Mouse (Mus musculus) adrenal gland, adult (tissue): Measurements from ENCODE around the gene Slc5a5.

ENCODE experiments used
- DNase-seq, 2 experiments: peaks; one replicate each; pipeline ENCODE4 v3.0.0; 2022 to 2023; ENCODE audit warnings: low spot score in 1 of 2; ENCODE audit not compliant: inconsistent age in 2 of 2

Slc5a5 gene

DNA sequence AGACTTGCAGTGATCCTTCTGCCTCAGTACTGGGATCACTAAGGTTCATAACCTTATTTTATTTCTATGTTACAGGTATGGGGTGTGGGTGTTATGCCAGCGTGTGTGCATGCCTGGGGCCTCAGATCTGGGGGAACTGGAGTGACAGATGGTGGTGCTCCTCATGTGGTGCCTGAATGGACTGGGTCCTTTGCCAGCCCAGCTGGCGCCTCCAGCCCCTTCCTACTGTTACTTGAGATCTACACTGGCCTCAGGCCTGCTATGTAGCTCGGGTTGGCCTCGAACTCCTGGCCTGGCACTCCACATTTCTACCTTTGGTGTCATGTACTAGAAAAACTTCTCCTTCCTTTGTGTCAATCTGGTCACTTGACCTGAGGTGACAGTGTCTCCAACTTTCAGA is 8.4 kb downstream of the Slc5a5 start:
- no peak for DNase-seq

DNA sequence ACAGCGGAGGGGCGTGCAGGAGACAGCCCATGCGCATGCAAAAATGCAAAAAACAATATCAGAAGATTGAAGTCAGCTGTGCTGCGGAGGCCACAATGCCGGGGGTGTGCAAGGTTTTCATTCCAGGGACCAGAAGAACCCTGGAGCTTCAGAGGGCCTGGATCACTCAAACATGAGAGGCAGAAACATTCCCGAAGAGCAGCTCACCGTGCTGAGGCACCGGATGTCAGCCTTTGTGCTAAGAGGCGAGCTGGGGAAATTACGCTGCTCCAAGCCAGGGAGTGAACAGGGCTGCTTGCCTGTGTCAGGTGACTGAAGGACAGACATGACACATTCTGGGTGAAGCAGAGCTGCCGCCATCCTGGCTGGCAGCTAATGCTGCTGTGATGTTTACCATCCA is 12.0 kb downstream of the Slc5a5 start:
- DNase-seq, result peak in 1 of 2 experiments; percentile 34

DNA sequence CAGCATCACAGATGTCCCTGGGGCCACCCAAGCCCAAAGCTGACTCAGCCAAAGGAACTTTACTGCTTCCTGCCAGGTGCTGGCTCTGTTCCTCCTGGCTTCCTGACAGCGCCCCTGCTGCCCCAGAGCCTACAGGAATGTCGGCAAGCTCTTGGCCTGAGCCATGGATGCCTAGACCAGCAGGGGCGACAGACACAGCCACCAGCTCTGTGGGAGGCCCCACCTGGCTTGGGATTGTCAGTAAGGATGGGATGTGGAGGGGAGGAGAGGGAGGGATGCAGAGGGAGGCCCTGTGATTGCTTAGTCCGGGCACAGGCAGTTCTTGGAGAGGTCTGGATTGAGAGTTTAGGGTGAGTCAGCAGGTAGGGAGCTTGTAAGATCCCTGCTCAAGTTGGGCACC is 12.4 kb downstream of the Slc5a5 start:
- DNase-seq, result peak; percentile 42 to 58

DNA sequence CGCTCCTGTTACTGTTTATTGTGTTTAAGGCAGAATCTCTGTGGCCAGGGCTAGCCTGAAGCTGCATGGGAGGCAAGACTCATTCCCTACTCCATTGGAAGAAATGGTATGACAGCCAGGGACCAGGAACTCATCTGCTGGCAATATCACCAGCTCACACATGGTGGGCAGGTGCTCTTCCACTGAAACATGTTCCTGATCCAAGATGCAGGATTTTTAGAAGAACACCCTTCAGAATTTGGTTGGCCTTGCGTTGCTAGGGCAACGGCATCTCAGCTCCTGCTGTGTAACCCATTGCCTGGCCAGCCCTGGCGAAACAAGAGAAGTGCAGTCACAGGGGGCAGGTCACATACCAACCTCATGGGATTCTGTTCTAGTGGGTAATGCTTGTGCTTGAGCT is 13.1 kb downstream of the Slc5a5 start:
- DNase-seq, result no peak

DNA sequence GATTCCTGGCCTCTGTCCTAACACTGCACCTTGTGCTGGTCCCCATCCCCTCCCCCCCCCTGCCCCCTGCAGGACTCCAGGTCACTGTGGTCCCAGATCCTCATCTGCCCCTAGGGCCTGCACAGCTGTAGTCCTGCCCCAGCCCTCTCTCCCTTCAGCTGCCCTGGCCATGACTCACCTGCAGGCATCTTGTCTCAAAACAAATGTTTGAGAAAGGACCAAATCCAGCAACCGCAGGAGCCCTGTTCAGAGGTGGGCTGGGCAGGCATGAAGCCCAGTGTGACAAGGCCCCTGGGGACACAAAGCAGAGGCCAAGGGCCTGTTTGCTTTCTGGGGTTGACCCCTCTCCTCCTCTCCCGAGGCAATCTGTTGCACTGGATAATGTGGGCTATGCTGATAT is 14.4 kb downstream of the Slc5a5 start:
- no peak for DNase-seq

DNA sequence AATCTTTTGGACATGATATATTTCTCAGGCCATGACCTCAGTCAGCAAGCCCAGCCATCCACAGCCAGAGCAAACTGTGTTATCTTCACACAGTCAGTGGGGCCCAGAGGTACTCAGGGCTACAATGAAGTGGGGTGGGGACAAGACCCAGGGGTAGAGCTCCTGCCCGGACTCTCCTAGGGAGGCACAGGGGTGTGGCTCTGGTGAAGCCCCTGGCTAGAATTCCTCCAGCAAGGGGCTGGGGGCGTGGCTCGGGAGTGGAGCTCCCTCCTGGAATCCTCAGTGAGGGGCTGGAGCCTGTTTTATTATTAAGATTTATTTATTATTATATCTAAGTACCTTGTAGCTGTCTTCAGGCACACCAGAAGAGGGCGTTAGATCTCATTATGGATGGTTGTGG is 16.2 kb downstream of the Slc5a5 start:
- peak in 1 of 2 experiments; percentile 20 for DNase-seq

DNA sequence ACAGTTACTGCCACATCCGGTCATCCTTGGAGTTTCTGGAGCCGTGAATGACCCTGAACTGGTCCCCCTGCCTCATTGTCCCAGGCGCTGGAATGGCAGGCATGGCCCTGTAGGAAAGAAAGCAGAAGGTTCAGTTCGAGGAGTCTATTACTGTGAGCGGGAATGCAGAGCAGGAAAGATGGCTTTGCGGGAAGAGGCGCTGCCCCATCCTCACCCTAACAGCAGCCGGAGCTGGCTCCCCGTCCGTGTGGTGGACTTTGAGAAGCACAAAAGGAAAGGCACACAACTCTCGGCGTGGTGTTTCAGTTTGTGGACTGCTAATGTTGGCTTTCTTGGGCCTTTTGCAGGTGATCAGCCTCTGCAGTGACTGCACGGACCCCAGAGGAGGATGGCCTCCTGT is 18.1 kb downstream of the Slc5a5 start:
- DNase-seq, result peak in 1 of 2 experiments; percentile 47

- DNase-seq, result peak; percentile 96 to 99
These were observed 19.1 kb downstream of the Slc5a5 start, which contains the start of gene Ccdc124 for GRCm38 (mm10) chr8:70873364-70873985. TSS of gene Ccdc124 (minus strand) at chr8:70873935.

GRCm38 (mm10) chr8:70872643-70873363 is 19.8 kb downstream of the Slc5a5 start:
- no peak for DNase-seq

GRCm38 (mm10) chr8:70871195-70871807 is 21.3 kb downstream of the Slc5a5 start:
- DNase-seq, result no peak

- peak; percentile 80 to 91 for DNase-seq
These were observed 22.9 kb downstream of the Slc5a5 start for GRCm38 (mm10) chr8:70869601-70870041.

GRCm38 (mm10) chr8:70869199-70869571 is 23.4 kb downstream of the Slc5a5 start:
- DNase-seq, result no peak

DNA sequence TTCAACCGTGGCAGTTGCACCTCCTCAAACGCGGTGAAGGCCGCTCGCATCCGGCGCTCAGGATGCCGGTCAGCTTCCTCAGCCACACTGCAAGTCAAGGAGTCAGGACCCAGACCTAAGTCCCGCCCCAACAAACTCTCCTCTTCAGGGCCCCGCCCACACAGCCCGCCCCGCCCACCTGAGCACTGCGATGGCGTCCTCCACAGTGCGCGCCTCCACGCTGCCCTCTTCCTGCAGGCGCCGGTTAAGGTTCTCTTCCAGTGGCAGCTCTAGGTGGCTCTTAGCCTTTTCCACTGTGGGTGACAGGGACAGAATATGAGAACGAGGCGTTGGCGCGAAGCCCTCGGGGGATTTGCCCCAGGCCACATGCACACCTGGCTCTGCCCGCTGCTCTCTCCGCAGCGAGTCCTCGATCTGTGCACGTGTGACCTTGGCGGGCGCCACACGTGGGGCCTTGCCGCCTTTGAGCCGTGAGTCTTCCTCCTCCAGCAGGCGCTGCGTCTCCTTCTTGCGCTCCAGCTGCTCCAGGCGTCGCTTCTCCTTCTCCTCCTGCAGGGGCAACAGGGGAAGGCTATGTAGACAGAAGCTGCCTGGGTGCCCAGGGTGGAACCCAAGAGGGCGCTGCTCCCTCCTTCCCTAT is 23.9 kb downstream of the Slc5a5 start:
- peak; percentile 61 to 80 for DNase-seq

DNA sequence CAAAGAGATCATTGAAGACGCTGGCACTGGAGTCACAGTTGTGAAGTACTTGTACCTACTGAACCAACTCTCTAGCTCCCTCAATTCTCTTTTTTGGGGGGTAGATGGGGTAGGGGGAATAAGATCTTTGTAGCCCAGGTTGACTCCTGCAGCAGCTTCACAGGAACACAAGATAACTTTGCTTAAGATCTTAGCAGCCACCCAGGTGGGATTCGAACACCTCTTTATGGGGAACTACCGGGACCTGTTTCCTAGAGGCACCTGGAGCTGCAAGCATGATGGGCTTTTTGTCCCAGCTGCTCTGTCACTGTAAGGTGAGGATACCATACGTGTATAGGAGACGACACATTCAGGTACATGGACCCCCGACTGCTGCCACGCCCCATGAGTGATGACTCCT is 26.0 kb downstream of the Slc5a5 start:
- no peak for DNase-seq

DNA sequence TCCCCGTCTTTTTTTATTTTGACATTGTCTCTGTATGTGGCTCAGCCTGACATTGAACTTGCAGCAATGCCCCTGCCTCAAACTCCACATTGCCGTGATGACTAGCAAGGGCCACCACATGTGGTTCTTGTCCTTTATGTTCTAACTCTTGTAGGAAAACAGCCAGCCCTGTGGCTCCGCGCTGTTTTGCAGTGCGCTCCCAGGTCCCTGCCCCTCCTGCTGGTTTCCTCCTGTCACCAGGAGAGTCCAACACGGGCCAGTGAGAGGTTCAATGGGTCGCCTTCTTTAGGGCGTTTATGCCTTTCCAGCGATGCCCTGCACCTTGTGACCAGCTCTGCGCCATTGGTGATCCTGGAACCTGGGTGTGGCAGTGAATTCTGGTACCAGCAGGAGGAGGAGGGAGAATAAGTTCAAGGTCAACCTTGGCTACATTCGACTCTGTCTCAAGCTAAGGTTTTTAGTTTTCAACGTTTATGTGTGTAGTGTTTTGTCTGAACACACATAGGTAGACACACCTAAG is 26.5 kb downstream of the Slc5a5 start:
- DNase-seq, result no peak

GRCm38 (mm10) chr8:70865350-70866000 is 27.1 kb downstream of the Slc5a5 start:
- DNase-seq, result peak; percentile 99 to 100

GRCm38 (mm10) chr8:70864712-70865221 is 27.8 kb downstream of the Slc5a5 start:
- DNase-seq, result peak; percentile 61 to 84

DNA sequence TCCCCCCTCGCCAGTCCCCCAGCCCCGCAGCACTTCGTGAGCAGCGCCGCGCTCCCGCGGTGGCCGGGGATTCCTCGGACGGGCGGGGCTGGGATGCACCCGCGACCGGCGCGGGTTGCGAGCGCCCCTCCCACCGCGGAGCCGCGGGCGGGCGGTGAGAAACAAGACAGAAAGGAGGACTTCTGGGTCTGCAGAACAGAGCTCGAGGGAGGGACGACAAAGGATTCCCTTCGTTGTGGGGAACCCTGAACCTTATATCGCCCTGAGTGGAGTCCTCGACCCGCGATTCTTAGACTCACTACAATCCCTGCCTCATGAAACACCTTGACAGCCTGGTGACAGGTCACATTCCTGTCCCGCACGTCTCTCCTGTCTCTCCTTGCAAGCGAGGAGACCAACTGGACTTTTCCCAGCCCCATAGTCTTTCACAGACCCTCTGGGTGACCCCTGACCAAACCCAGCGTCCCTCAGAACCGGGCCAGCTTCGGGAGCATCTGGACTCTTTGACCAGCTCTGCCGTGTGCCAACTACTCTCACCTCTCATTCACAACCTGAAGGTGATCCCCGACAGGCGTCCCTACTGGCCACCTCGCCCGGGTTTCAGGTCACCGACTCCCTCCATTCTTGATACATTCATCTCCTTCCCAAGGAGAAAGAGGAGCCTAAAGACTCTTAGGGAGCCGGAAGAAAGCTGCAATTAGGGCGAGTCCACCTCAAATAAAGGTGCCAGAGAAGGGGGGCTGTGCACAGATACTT is 28.4 kb downstream of the Slc5a5 start:
- peak in 1 of 2 experiments; percentile 54 for DNase-seq

GRCm38 (mm10) chr8:70862824-70863641 is 29.5 kb downstream of the Slc5a5 start, which contains the start of gene Kcnn1:
TSS of gene Kcnn1 (minus strand) at chr8:70863258.
- peak in 1 of 2 experiments; percentile 53 for DNase-seq
